Mouse (Mus musculus) olfactory bulb, adult 2 months (tissue): ENCODE results near the gene Efna4.

Experiments used
- CTCF ChIP-seq: fragments of 200-500 bp; IDR thresholded peaks from 2 replicates; pipeline ENCODE4 v1.5.1; 2012; ENCODE audit warnings: low read depth, mild to moderate bottlenecking, low read length, moderate library complexity; ENCODE audit not compliant: insufficient read depth
- POLR2A ChIP-seq: fragments of 200-500 bp; IDR thresholded peaks from 2 replicates; pipeline ENCODE4 v1.6.1; 2012; ENCODE audit warnings: mild to moderate bottlenecking, low read depth, low read length, moderate library complexity; ENCODE audit not compliant: insufficient read depth

GRCm38 (mm10) chr3:89296761-89297396 is 40.9 kb downstream of the Efna4 start:
- TF ChIP-seq CTCF (no peak), POLR2A (no peak)
